Mouse (Mus musculus) gastrocnemius, postnatal 36 days (tissue): ENCODE results near the gene Tmem72. TPM values are rescaled to one million over a fixed set of nuclear protein-coding genes. Genes with fewer than 3 reads are reported as not detected.

Experiments used
- DNase-seq, 2 experiments: peaks; one replicate each; pipeline ENCODE4 v3.0.0; 2022
- intact Hi-C: fragments of 180-260 bp; cut with DNase I; formaldehyde crosslinking; loops from one replicate; pipeline ENCODE4 v1.15.1; 2025
- total RNA-seq, 2 experiments: library from RNA; stranded (reverse); gene quantifications; 2 replicates each; pipeline ENCODE4 v1.2.3; 2021

Gene Tmem72
- total RNA-seq, 2 experiments from 2014 or later, result 0.02 to 0.03 TPM

DNA sequence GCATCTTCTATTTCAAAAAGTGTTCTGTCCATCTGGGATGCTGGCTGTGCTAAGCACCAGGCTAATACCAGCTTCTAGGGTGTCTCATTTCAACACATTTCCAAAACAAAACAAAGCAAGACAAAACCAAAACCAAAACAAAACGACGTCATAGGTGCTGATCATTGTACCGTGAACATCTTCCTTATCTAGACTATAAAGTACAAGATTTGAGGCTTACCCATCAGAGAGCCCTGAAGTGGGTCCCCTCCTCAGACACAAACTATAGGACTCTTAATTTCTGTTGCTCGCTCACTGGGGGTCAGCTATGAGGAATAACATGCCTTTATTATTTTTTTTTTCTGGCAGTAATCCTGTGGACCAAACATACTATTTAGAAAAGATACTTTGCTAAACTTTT is 23.1 kb downstream of the Tmem72 start:
- intact Hi-C loops, result no loop called here
- no peak for DNase-seq

DNA sequence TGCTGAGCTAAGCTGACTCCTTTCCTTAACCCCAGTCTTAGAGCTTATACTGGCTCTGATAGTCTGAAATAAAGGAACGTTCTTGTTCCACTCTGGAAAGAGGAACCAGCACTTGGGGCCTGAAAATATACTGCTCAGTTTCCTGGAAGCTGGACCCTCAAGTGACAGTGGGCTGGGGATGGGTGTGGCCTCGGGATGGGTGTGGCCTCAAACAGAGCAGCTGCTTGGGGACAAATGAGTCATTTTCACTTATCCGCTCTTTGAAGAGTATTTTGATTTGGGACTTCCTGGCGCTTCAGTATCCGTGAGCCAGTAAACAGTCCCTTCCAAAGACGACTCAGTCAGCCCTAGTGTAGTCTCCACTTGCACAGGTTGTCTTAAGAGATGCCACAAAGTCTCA is 34.4 kb downstream of the Tmem72 start:
- intact Hi-C loops, result no loop called here

DNA sequence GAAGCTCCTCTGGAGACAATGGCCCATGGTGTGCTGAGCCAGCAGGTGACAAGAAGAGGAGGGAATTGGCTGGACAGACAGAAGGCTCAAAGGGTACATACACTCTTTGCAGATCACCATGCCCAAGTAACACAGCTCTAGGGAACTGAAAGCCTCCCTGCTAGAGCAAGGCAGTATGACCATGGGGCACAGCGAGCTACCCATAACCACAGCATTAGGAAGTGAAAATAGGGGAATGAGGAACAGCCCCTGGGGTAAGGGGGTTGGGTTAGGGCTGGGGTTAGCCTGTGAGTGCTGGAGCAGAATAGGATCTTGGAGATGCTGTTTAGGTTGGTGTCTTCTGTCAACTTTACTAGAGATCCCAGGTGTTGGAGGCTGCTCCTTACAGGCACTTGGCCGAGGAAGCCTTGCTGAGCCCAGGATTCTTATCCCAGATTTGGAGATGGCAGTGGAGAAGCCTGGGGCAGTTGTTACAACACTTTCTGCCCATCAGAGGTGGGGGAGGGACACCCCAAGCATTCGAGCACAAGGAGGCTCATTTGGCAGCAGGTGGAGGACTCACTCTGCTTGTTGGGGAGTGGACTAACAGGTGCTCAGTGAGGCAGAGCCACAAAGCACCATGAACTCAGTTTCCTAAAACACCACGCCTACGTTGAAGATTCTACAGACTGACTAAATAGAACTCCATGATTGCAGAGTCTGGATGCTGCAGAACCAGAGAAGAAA is 37.0 kb downstream of the Tmem72 start:
- no peak for DNase-seq
- intact Hi-C loops, result no loop called here

More for the DNA sequence above, 34.4 kb downstream of the Tmem72 start:
- DNase-seq, result no peak

DNA sequence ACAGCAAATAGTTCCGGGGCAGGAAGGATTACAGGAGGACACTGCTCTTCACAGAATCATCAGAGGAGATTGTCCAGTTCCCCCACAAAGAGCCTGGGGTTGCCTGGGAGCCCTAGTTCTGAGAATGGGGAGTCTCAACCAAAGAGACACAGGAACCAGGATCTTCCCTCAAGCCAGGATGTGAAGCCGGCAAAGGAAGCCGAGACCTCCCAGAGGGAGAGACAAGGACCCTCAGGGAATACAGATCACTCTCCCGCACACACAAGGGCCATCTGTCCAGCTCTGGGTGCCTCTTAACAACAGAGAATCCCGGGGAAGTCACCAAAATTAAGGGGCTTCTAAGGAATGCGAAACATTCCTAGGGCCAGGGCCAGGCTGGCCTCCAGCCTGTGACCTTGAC is 39.4 kb downstream of the Tmem72 start:
- DNase-seq, result no peak

DNA sequence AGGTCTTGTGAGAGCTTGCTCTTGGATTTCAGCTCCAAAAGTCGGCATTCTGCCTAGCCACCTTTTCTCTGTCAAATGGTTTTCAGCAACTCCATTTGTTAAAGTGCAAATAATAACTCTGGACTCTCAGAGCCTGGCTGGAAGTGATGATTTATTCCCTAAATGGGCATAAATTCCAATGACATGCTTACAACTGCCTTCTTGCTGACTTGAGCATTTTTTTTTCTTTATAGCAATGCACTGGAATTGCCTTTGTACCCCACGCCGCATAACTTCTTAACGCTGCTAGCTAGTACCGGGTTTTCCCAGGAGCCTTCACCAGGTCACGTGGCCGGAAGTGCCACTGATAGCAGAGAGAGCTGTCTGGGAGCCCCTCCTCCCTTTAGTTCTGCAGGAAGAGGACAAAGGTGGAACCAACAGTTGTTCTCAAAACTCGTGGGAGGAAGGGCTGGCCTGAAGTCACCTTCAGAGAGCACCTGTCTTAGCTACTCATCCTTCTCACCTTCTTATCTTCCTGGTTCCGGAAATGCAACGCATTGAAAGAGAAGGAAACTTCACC is 40.3 kb downstream of the Tmem72 start:
- intact Hi-C loops, result no loop called here
- DNase-seq, result no peak

More for the DNA sequence above, 39.4 kb downstream of the Tmem72 start:
- intact Hi-C loops, result no loop called here

DNA sequence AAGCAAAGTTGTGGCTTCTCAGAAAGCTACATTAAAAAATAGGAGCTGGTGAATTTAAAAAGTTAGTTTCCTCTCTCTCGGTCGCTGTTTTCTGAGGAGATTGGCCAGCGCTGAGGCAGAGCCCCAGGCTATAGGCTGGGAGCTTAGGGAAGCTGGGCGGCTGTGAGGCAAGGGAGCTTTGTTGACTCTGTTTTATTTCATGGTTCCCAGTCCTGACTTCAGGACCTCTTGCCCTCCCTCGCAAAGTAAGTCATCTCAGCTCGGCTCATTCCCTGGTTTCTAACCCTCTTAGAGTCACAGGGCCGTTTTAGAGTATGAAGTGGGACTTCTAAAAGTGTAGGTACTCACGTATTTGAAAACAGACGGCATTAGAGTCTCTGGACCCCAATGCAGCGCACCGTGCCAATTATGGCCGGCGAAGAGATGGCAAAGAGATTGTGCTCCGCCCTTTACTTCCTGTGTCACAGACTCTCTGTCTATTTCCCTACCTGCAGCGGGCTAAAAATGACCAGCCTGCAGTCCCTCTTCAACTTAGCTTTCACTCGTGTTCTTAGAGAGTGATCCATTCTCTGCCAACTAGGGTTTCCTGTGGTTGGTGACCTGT is 42.3 kb downstream of the Tmem72 start:
- DNase-seq, result no peak
- intact Hi-C loops, result no loop called here

DNA sequence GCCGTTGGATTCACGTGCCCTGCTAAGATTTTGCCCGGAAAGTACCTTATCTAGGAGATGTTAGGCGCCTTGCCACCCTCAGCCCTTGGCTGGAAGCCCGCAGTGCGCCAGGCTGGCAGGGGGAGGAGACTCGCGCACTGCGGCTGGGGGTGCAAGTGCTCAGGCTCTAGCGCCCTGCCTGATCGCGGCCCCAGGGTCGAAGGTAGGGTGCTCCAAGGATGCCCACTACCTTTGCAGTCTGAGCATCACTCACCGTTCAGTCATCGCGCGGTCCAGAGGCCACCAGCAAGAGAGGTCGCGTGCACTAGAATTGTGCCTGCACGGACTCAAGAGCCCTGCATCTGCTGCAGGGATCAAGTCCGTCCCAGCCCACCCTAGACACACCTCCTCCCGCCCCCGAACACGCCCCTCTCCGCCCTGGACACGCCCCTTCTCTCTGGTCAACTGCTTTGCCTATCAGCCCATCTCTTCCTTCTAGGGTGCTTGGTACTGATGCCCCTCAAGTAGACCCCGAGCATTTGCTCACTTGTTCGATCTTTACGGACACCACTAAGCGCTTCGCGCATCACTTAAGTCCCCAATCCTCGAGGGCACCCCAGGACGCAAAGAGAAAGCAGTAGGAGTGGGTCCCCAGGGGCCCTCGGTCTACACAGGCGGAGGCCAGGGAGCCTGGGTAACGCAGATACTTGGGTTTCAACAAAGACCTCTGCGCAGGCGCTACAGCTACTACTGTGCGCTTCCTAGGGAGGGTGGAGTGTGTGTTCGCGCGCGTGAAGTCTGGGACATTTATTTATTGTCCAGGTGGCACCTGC is 43.0 kb downstream of the Tmem72 start, which contains the start of gene Rassf4:
Gene Rassf4, minus strand, starts transcription at position 482 of the 812 bp plus-strand sequence.
- intact Hi-C loops, result no loop called here

DNA sequence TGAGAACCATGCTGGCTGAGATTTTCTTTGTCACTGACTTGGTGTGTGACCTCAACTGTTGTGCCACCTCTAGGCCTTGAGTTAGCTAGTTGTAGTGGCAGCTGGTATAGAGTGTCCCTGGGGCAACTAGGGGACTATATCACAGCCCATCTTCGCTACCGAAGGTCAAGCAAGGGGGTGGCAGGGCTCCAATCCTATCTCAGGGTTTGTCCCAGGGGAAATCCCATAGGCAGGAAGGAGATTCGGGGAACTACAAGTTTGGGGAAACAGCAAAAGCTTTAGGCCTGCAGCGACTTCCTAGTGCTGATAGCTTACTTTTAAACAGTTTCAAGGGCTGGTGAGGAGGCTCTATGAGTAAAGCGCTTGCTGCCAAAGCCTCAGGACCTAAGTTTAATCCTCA is 44.4 kb downstream of the Tmem72 start:
- no peak for DNase-seq
- intact Hi-C loops, result no loop called here

More for the DNA sequence above, 43.0 kb downstream of the Tmem72 start, which contains the start of gene Rassf4:
- DNase-seq, result peak; percentile 82 to 85

DNA sequence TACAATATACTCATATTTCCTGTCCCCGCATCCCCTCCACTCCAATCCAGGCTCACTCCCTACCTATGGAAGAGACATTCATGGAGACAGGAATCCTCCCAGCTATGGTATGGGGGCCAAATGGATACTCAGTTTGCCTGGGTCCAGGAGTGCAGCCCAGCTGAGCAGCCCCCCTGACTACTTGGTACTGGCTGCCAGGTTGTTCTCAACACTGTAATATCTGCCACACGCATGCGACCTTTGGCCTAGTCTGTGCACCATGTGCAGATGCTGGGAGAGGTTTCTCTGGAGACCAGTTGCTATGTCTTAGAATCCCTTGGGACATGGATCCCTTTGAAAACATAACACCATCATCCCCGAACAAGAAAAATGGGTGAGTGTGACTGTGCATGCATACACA is 44.9 kb downstream of the Tmem72 start:
- no peak for DNase-seq
- intact Hi-C loops, result no loop called here

DNA sequence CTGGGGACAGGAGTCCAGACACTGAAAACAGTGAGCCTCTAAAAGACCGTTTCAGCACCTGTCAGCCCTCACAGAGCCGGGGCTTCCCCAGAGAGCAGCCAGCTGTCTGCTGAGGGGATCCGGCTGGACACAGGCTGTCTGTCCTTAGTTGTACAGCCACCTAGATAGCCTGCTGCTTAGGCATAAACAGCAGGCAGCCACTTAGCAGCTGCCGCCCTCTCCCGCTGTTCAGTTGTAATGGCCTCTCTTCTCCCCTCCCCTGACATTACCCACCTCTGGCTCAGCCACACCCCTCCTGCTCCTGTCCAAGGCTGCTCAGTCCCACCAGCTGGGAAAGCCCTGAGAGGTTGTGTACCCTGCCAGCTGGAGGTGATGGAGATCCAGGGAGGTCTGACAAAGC is 45.7 kb downstream of the Tmem72 start:
- intact Hi-C loops, result no loop called here
- no peak for DNase-seq

DNA sequence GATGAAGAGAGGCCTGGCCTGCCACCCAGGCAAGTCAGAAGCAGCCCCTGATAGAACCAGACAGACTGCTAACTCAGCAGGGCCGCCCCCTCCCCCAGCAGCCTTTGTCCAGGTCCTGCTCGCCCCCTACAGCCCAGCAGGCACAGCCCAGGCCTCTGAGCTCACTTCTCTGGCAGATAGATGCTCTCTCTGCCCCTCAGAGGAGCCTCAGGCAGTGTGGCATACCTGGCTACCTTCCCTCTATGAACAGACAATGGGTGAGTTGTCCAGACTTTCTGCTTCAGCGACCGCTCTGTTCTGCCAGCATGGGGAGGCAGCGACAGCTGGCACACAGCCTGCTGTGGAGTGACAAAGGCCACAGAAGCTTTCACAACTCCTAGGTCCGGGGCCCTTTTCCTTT is 46.6 kb downstream of the Tmem72 start:
- DNase-seq, result no peak
- intact Hi-C loops, result no loop called here

DNA sequence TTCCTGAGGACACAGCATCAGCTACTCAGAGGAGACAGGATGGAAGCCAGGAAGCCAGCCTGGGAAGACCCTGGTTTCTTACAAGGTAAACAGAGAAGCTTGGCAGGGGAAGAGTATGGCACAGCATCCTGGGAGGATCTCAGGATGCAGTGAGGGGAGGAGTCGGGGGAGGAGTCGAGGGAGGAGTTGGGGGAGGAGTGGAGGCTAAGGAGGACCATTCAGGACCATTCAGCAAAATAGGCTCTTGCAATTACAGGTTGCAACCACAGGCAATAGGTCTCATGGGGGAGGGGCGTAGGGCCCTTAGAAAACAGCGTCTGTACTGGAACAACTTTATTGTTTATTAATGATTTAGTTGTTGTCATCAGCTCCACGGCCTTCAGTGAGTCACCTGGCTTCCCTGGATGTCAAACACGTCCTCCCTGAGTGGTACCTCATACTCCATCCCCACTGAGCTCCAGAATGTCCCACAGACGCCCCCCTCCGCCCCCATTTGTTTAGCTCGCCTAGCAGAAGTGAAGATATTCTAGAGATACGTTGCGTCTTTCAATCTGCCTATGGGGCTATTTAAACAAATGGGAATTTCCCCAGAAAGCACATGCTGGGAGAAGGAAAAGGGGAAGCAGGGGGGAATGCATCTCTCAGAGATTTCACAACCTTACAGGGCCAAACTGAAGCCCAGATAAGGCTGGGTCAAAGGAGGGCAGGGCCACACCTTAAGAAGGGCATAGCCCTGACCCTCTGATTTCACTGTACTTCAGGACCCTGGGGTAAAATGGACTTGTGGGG is 47.8 kb downstream of the Tmem72 start:
- intact Hi-C loops, result no loop called here
- DNase-seq, result no peak

DNA sequence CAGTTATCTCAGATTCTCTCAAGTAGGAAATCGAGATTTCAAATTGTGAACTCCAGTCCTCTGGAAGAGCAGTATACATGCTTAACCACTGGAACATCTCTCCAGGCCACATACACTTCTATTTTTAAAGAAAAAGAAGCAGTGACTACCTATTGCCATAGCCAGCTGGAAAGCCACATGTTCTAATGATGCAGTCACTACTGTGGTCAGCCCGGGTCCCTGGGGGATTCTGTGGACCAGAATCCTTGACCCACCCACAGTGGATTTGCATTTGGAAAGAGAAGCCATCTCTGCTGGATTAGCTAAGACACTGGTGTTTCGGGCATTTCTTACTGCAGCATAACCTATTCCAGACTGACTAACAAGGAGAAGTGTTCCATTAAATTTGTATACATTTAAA is 49.3 kb downstream of the Tmem72 start:
- DNase-seq, result no peak
- intact Hi-C loops, result no loop called here

DNA sequence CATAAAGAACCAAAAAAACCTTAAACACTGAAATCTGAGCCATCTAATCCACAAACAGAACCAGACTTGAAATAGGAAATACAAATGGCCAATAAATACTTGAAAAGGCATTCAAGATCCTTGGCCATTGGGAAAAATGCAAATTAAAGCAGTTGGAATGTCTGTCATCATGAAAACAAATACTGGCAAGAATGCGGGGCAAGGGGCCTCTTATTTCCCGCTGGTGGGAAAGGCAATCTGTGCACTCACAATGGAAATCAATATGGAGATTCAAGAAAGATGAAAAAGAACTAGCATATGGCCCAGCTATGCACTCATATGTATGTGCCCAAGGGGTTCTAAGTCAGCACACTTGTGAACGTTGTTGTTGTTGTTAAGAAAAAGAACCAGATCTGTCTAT is 49.8 kb downstream of the Tmem72 start:
- DNase-seq, result no peak
- intact Hi-C loops, result no loop called here

DNA sequence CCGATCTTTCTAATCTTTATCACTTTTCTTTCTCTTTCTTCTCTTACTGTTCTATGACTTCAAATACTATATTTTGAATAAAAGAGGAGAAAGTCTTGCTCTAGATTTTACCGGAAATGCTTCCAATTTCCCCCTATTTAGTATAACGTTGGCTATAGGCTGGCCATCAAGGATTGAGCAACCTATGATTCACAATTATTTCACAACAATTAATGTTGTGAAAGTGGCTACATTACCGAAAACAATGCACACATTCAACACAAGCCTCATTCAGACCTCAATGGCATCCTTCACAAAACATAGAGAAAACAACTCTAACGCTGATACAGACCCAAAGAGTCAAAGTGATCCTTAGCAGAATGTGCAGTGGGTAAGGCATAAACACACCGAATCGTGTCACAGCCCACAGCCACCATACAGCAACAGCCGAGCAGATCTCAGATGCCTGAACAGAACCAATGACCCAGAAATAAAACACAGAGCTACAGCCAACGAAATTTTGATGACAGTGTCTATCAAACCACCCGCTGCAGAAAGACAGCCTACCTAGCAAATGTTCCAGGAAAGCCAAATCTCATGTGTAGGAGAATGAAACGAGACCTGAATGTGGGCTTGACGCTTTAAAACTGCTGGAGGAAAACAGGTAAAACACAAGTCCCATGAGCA is 50.5 kb downstream of the Tmem72 start:
- intact Hi-C loops, result no loop called here
- no peak for DNase-seq

DNA sequence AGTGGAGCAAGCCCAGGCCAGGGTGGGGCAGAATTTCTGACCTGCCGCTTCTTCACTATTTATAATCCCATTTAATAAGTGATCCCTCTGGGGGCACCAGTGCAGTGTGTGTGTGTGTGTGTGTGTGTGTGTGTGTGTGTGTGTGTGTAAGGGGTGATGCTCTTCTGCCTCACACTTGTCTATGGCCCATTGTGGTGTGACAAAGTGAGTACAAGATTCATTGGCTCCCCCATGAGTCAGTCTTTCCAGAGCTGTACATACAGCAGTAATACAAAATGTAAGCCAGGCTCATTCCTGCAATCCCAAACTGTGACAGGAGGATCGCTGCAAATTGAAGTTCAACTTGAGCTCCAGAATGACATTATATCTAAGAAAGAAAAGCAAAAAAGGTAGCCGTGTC is 51.9 kb downstream of the Tmem72 start:
- no peak for DNase-seq
- intact Hi-C loops, result no loop called here

DNA sequence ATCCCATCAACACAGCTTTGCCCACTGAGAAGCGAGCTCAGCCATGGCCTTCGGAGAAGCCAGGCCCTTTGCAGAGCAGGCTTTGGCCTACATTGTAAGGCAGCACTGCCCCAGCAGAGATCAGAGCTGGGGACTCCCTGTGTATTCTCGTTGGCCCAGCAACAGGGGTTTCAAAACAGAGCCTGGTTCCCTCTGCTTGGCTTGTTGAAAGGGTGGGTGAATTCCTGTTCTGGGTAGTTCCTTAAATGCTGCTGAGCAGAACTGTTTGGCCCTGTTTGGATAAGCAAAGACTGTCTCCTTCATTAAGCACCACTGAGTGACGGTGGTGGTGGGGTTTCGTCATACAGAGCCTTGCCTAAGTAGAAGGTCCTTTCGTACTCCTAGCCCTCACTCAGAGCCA is 52.7 kb downstream of the Tmem72 start:
- intact Hi-C loops, result no loop called here
- no peak for DNase-seq

DNA sequence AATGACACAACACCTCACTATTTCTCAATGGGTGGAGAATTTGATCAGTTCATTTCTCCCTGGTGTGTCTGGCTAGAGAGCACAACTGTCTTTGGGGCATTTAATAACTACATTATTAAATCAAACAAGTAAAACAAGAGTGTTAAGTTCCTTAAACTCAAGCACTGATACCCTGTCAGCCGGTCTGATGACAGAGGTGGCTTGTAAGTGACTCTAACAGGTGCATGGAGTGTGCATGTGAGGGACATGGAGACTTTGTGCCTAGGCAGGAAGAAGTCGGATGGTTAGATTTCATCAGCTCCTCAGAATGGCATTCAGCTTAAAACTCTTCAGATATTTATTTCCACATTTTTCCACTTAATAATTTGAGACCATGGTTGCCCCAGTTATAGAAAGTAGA is 53.3 kb downstream of the Tmem72 start:
- DNase-seq, result no peak
- intact Hi-C loops, result no loop called here

DNA sequence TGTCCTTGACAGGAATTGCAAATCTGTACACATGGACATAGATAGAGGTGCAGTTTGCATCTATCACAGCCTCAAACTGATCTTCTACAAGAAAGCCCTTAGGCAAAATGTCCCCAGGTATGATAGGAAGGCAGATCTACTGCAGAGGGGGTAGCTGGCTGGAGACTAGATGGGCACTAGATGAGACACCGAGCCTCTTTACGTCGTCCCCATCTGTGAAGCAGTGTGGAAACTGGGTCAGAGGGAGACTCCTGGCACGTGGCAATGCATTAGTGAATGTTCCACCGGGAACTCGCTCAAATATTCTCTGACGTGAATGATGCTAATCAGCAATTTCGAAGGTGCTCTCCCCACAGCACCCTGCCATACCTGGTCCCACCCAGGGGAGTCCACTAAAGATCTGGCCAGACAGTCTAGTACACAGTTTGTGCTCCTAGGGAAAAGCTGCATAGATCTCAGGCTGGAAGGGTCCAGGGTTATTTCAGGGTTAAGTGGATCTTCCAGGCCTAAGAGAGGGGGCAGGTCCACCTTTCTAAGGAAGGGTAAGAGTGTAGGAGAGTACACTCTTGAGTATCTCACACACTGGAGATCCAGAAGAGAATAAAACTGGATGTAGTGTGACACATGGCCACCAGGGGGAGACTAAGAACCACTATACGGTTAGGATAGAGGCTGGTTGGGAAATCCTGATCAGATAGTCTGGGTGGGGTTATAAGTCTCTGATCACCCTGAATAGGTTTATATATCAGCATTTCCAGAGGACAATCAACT is 62.8 kb downstream of the Tmem72 start:
- intact Hi-C loops, result loop anchor here (5.0 to 10.0 kb wide), 3 partner anchors 43 to 331 kb away; no protein-coding TSS in a partner anchor
- peak in 1 of 2 experiments; percentile 41 for DNase-seq
